Mouse (Mus musculus) layer of hippocampus, adult 11-12 months (tissue): ENCODE results near the gene E030025P04Rik.

Source experiments
- DNase-seq: peaks from one replicate; pipeline ENCODE4 v3.0.0; 2022; ENCODE audit warnings: low spot score

Gene E030025P04Rik

GRCm38 (mm10) chr11:109102646-109103045 is 41.5 kb downstream of the E030025P04Rik start:
- no peak for DNase-seq

- no peak for DNase-seq
Observed at GRCm38 (mm10) chr11:109100266-109100665, 43.9 kb downstream of the E030025P04Rik start.

GRCm38 (mm10) chr11:109091821-109092220 is 52.3 kb downstream of the E030025P04Rik start:
- DNase-seq, result no peak
